Mouse (Mus musculus) olfactory bulb, adult 2 months (tissue): ENCODE results near the gene Nudt8. TPM values are rescaled to one million over a fixed set of nuclear protein-coding genes. Genes with fewer than 3 reads are reported as not detected.

Experiments
- H3K27ac ChIP-seq: fragments of 200-500 bp; 2 replicates; pipeline ENCODE4 v1.5.1; 2012; ENCODE audit warnings: low read depth, low read length; ENCODE audit not compliant: insufficient read depth
- H3K4me1 ChIP-seq: fragments of 200-500 bp; 2 replicates; pipeline ENCODE4 v1.6.1; 2012; ENCODE audit warnings: low read length; ENCODE audit not compliant: control insufficient read depth, insufficient read depth
- H3K4me3 ChIP-seq: fragments of 200-500 bp; 2 replicates; pipeline ENCODE4 v1.5.1; 2012; ENCODE audit warnings: mild to moderate bottlenecking, low read depth, low read length, moderate library complexity; ENCODE audit not compliant: insufficient read depth
- CTCF ChIP-seq: fragments of 200-500 bp; IDR thresholded peaks from 2 replicates; pipeline ENCODE4 v1.5.1; 2012; ENCODE audit warnings: low read depth, mild to moderate bottlenecking, low read length, moderate library complexity; ENCODE audit not compliant: insufficient read depth
- POLR2A ChIP-seq: fragments of 200-500 bp; IDR thresholded peaks from 2 replicates; pipeline ENCODE4 v1.6.1; 2012; ENCODE audit warnings: mild to moderate bottlenecking, low read depth, low read length, moderate library complexity; ENCODE audit not compliant: insufficient read depth
- WGBS: fragments of 180-500 bp; shearing (Covaris S2); methylation state at CpG from one replicate; pipeline ENCODE4 v1.1.7; 2018; 5-methylcytosine and 5-hydroxymethylcytosine counted together
- polyA plus RNA-seq: library from polyadenylated mRNA; stranded (reverse); fragments of >200 nt; gene quantifications from 2 replicates; pipeline ENCODE4 v1.2.4, GENCODE M21; 2012; ENCODE audit warnings: low replicate concordance; ENCODE audit not compliant: missing spikeins, insufficient read depth, insufficient read length

The Nudt8 gene
- polyA plus RNA-seq, 1 experiment: not detected

DNA sequence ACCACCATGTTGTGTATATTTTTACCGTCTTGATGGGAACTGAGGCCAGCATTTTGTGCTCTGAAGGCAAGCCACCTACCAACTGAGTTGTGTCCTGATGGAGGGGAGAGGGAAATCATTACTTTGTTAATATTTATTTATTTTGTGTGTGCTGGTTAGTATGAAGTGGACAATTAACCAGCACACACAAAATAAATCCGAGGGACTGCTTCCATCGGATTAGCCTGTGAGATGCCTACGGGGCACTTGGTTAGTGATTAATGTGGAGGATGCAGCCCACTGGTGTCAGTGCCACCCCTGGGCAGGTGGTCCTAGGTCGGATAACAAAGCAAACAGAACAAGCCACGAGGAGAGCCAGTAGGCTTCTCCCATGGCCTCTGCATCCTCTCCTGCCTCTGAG is 5.4 kb upstream of the Nudt8 start:
- H3K27ac ChIP-seq: no peak overlapping the region
- H3K4me1 ChIP-seq: peaks cover 3% of the 10 kb centered on the region
- WGBS: 71% methylated on average over 6 of the region's 6 CpGs
- TF ChIP-seq CTCF: no peak
- H3K4me3 ChIP-seq: no peak overlapping the region

- Histone ChIP-seq H3K27ac (no peak overlapping the region), H3K4me3 (no peak overlapping the region), H3K4me1 (peaks cover 4% of the 10 kb centered on the region)
- TF ChIP-seq POLR2A: no peak
- no peak for TF ChIP-seq CTCF
- WGBS: 83% methylated on average over 3 of the region's 3 CpGs
Observed at GRCm38 (mm10) chr19:3995505-3995904, 4.9 kb upstream of the Nudt8 start.

GRCm38 (mm10) chr19:3996106-3996505 is 4.3 kb upstream of the Nudt8 start:
- 79% methylated on average over 7 of the region's 7 CpGs for WGBS
- no peak overlapping the region for H3K4me3 ChIP-seq
- no peak for TF ChIP-seq POLR2A
- H3K4me1 ChIP-seq: peaks cover 8% of the 10 kb centered on the region
- H3K27ac ChIP-seq: no peak overlapping the region

GRCm38 (mm10) chr19:3996747-3997146 is 3.6 kb upstream of the Nudt8 start:
- WGBS: 86% methylated on average over 8 of the region's 8 CpGs
- Histone ChIP-seq H3K4me3 (no peak overlapping the region), H3K4me1 (peaks cover 12% of the 10 kb centered on the region), H3K27ac (no peak overlapping the region)
- TF ChIP-seq CTCF: no peak
- TF ChIP-seq POLR2A: no peak

DNA sequence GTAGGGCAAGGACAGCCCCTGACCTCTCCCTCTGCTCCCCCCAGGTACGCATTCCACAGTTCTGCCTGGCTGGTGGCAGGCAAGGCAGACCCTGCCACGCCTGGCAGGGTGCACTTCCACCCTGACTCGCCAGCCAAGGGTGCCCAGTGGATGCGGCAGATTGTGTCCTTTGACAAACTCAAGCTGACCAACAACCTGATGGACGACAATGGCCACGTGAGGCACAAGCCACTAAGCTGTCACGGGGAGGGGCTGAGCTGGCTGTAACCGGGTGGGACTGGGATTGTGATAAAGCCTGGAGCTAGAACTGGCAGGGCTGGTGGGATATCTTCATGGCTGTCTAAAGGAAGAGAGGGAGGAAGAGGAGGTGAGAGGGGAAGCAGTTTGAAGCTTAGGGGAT is 3.1 kb upstream of the Nudt8 start:
- Histone ChIP-seq H3K4me1 (peaks cover 12% of the 10 kb centered on the region), H3K27ac (no peak overlapping the region), H3K4me3 (no peak overlapping the region)
- TF ChIP-seq CTCF: no peak
- TF ChIP-seq POLR2A: no peak
- WGBS: 69% methylated on average over 8 of the region's 8 CpGs

DNA sequence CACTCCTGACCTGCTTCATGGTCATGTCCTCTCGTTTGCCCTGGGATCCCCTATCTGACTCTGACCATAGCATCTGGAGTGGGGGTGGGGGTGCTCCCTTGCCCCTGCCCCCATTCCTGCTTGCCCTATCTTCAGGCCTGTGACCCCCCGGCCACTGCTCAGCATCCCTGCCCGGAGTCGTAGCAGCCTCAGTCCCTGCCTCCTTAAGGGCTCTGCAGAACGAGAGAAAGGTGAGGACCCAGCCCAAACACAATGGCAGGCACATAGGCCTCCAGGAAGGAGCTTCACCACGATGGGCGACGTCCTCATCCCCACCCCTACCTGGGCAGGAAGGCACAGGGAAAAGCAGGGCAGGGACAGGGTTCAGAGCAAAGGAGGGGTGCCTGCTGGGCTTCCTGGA is 2.0 kb upstream of the Nudt8 start:
- 80% methylated on average over 8 of the region's 8 CpGs for WGBS
- TF ChIP-seq POLR2A (no peak), CTCF (no peak)
- Histone ChIP-seq H3K27ac (no peak overlapping the region), H3K4me3 (no peak overlapping the region), H3K4me1 (peaks cover 18% of the 10 kb centered on the region)

DNA sequence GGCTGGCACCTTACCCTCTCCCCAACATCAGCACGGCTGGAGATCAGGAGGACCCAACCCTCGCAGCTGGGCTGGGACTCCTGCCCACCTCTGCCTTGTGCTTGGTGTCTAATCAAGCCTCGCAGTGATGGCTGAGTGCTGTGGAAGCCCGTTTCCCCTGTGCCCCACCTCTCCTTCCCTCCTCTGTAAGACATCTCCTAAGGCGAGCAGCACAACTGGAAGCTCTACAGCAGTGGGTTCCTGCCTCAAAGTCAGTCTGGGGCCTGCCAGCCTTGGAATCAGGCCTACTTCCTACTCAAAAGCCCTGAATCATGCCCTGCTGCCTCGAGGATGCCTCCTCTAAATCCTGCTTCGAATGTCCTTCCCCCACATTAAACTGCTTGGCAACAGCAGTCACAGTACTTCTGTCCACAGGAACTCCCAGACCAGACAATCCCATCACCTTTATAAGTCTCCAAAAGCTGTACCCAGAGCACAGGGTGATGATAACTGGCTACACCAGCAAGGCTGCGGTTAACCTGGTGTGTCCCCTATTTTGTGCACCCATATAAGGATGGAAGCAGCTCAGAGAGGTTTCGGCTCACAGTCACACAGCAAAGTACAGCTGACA is 1.2 kb upstream of the Nudt8 start:
- H3K4me3 ChIP-seq: no peak overlapping the region
- H3K27ac ChIP-seq: no peak overlapping the region
- TF ChIP-seq POLR2A (no peak), CTCF (no peak)
- peaks cover 24% of the 10 kb centered on the region for H3K4me1 ChIP-seq
- 73% methylated on average over 9 of the region's 9 CpGs for WGBS

DNA sequence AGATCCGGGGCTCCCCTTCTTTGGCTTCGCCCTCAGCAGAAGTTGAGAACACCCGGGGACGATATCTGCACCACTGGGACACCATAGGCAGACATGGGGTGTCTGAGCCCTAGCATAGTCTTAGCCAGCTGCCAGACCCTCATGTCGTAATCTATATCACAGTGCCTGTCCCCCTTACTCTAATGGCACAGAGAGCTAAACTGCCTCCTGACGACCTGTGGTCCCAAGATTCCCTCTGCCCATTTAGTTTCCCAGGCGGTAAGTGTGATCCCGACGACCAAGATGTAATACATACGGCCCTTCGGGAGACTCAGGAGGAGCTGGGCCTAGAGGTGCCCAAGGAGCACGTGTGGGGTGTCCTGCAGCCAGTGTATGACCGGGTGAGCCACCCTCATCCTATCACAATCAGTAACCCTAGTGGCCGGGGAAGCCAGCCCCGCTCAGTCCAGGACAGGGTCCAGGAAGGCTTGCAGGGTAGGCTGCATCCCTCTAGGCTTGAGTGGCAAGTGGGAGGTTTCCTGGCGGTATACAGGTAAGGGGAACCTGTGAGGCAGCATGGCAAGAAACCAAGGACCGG is 657 bp downstream of the Nudt8 start:
- TF ChIP-seq POLR2A (no peak), CTCF (no peak)
- Histone ChIP-seq H3K4me3 (peak overlapping the region; percentile 93), H3K27ac (peak overlapping the region; percentile 93), H3K4me1 (peaks cover 24% of the 10 kb centered on the region)
- WGBS: 17% methylated on average over 17 of the region's 17 CpGs

GRCm38 (mm10) chr19:4001752-4002151 is 1.4 kb downstream of the Nudt8 start:
- Histone ChIP-seq H3K4me1 (peaks cover 24% of the 10 kb centered on the region), H3K27ac (no peak overlapping the region), H3K4me3 (no peak overlapping the region)
- TF ChIP-seq CTCF (no peak), POLR2A (no peak)
- WGBS: 90% methylated on average over 5 of the region's 5 CpGs
